Mouse (Mus musculus) urinary bladder, adult 18-20 months (tissue): ENCODE results near the gene Smu1.
A peak's percentile ranks its signal among the peaks of the same experiment; 100 is the strongest.

ENCODE experiments used
- DNase-seq, 2 experiments: peaks; one replicate each; pipeline ENCODE4 v3.0.0; 2022; ENCODE audit warnings: low spot score in 2 of 2, mixed read lengths in 2 of 2

Gene Smu1

GRCm38 (mm10) chr4:40757780-40758420 is at the start of gene Smu1:
Gene Smu1, minus strand, starts transcription at chr4:40757923.
- peak; percentile 94 to 95 for DNase-seq

- DNase-seq, result no peak
Measured at GRCm38 (mm10) chr4:40807382-40807781, 49.7 kb upstream of the Smu1 start.

GRCm38 (mm10) chr4:40805401-40805800 is 47.7 kb upstream of the Smu1 start:
- no peak for DNase-seq

GRCm38 (mm10) chr4:40802787-40803186 is 45.1 kb upstream of the Smu1 start:
- DNase-seq, result no peak

- peak in 1 of 2 experiments; percentile 71 for DNase-seq
Measured at GRCm38 (mm10) chr4:40801908-40802307, 44.2 kb upstream of the Smu1 start.

- no peak for DNase-seq
Measured at GRCm38 (mm10) chr4:40800873-40801272, 43.1 kb upstream of the Smu1 start.

- DNase-seq, result peak; percentile 30 to 46
Measured at GRCm38 (mm10) chr4:40798833-40799555, 41.3 kb upstream of the Smu1 start.

GRCm38 (mm10) chr4:40795761-40796160 is 38.0 kb upstream of the Smu1 start:
- no peak for DNase-seq

- DNase-seq, result no peak
Measured at GRCm38 (mm10) chr4:40794320-40794719, 36.6 kb upstream of the Smu1 start.

GRCm38 (mm10) chr4:40791176-40791575 is 33.5 kb upstream of the Smu1 start:
- DNase-seq, result no peak

GRCm38 (mm10) chr4:40786578-40786977 is 28.9 kb upstream of the Smu1 start:
- DNase-seq, result no peak

GRCm38 (mm10) chr4:40785620-40786166 is 28.0 kb upstream of the Smu1 start:
- DNase-seq, result no peak

GRCm38 (mm10) chr4:40784556-40785169 is 26.9 kb upstream of the Smu1 start:
- peak in 1 of 2 experiments; percentile 50 for DNase-seq

- DNase-seq, result no peak
Measured at GRCm38 (mm10) chr4:40783049-40783448, 25.3 kb upstream of the Smu1 start.

GRCm38 (mm10) chr4:40781797-40782495 is 24.2 kb upstream of the Smu1 start:
- peak in 1 of 2 experiments; percentile 33 for DNase-seq

- no peak for DNase-seq
Measured at GRCm38 (mm10) chr4:40781143-40781542, 23.4 kb upstream of the Smu1 start.

- DNase-seq, result no peak
Measured at GRCm38 (mm10) chr4:40778656-40779055, 20.9 kb upstream of the Smu1 start.

GRCm38 (mm10) chr4:40777116-40777515 is 19.4 kb upstream of the Smu1 start:
- DNase-seq, result no peak

- peak in 1 of 2 experiments; percentile 31 for DNase-seq
Measured at GRCm38 (mm10) chr4:40776416-40776815, 18.7 kb upstream of the Smu1 start.

GRCm38 (mm10) chr4:40774279-40775259 is 16.8 kb upstream of the Smu1 start:
- peak; percentile 66 to 69 for DNase-seq

- no peak for DNase-seq
Measured at GRCm38 (mm10) chr4:40759876-40760275, 2.2 kb upstream of the Smu1 start.
